Mouse (Mus musculus) megakaryocyte progenitor cell, adult 5-6 weeks (primary cell): ENCODE results near the gene Osbpl11. TPM values are rescaled to one million over a fixed set of nuclear protein-coding genes. Genes with fewer than 3 reads are reported as not detected.
A peak's percentile ranks its signal among the peaks of the same experiment; 100 is the strongest.
"Not testable (repeated sequence)": the region's sequence is repeated elsewhere in the genome, so short reads cannot be mapped to it uniquely, and the experiment has no call there.

Experiments
- ATAC-seq: replicated peaks from 2 replicates; pipeline ENCODE4 v1.8.0; 2016; ENCODE audit warnings: mild to moderate bottlenecking, moderate TSS enrichment, inconsistent platforms; ENCODE audit not compliant: poor library complexity
- total RNA-seq, 2 experiments: library from RNA; stranded (forward) in 1 of 2; stranded (reverse) in 1 of 2; fragments of 157-497, 149-512 nt in 1 of 2; fragments of 200-1000 nt in 1 of 2; gene quantifications; 2 replicates each; pipeline versions ENCODE4 v1.2.3 to v1.2.4; 2015 to 2017

Osbpl11 gene
- total RNA-seq, 2 experiments from 2014 or later: 8.7 to 17.2 TPM

DNA sequence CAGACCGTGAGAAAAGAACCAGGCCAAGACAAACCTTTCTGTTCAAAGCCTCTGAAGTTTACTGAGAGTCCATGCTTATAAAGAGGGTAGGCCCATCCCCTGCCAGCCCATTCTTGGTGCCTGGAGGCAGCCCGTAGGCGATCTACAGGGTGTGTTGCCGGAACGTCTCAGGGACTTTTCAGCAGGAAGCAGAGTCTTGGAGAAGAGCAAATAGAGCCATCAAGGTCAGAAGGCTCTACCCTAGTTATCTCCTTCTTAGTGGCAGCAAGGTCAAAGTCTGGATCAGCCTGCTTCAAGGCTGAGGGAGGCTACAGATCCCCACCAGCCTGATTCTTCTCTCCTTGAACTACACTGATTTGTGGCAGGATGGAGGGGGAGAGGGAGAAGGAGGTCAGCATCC lies 8.0 kb upstream of the Osbpl11 start:
- not testable (repeated sequence) for ATAC-seq

DNA sequence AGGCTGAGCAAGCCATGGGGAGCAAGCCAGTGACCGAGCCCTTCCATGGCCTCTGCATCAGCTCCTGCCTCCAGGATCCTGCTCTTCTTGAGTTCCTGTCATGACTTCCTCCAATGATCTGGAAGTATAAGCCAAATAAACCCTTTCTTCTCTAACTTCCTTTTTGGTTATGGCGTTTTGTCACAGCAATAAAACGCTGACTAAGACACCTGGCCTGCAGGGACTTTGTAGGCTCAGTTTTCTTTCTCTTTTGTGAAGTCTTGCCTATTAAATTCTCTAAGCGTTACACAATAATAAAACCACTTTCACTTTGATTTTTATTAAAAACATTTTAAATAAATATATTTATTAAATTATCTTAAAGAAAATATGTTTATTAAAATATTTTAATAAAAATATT lies 7.1 kb upstream of the Osbpl11 start:
- no peak for ATAC-seq

DNA sequence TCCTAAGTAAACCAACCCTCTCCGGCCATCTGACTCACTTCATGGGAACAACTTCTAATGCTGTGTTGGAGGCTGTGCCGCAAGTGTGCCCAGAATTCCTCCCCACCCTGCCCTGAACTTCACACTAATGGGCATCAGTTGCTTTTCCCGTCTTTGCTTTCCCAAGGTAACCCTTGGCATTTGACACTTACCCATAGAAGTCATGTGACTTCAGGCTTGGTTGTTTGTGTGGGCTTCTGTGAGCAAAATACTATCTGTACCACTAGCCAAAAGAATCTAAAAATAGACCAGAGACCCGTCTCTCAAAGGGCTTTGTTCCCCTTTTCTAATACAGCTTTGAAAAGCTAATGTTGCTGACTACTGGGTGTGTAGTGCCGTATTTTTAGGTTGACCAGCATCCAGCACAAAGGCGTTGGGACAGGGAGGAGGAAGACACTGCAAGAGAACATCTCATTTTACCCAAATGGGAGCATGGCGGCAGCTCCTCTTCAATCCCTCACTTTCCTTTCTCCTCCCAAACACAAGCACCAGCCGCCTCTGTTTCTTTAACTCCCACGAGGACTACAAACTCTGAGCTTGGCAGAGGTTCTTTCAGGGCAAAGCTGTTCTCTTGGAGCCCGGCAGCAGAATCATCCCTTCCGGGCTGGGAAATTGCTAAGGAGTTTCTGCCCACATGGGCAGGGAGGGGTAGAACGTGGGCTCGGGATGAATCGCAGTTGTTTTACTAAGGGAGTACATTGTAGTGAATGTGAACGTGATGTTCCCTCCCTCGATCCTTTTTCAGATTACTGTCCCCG lies 6.4 kb upstream of the Osbpl11 start:
- ATAC-seq: peak; percentile 57

DNA sequence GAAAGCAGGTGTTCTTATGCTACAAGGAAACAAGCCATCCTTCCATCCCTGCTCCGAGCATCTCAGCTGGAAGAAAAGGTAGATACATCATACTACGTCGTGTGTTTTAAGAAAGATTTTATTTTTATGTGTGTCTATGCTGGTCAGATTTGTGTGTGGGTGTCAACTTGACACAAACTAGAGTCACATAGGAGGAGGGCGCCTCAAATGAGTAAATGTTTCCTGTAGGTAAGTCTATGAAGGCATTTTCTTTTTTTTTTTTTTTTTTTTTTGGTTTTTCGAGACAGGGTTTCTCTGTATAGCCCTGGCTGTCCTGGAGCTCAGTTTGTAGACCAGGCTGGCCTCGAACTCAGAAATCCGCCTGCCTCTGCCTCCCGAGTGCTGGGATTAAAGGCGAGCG lies 5.6 kb upstream of the Osbpl11 start:
- ATAC-seq: not testable (repeated sequence)

DNA sequence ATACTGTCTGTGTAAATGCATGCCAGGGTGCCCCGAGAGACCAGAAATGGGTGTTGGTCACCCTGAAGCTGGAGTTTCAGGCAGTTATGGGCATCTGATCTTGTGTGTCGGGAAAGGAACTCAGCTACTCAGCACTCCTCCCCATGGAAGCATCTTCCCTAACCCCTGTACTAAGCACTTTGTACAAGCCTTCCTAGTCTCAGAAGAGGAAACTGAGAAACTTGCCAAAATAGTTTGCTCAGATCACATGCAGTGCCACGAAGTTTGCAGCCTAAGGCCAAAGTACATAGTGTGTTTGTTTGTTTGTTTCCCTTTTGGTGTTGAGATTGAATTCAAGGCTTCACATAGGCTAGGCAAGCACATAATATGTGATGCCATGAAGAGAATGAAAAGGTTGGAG lies 5.0 kb upstream of the Osbpl11 start:
- no peak for ATAC-seq

DNA sequence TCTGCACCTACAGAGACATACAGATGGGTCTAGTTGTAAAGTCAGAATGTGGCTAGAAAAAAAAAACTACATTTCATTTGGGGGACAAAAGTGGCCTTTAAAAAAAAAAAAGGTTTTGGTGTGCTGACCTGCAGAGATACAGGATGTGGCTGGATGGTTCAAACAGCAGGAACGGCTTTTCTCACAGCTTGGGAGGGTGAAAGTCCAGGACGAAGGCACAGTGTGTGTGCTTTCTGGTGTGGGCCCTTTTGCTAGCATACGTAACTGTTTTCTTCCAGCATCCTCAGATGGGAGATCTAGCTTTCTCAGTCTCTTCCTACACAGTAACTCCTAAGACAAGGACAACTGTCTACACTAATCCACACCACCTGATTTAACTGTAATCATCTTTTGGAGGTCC lies 4.1 kb upstream of the Osbpl11 start:
- no peak for ATAC-seq

DNA sequence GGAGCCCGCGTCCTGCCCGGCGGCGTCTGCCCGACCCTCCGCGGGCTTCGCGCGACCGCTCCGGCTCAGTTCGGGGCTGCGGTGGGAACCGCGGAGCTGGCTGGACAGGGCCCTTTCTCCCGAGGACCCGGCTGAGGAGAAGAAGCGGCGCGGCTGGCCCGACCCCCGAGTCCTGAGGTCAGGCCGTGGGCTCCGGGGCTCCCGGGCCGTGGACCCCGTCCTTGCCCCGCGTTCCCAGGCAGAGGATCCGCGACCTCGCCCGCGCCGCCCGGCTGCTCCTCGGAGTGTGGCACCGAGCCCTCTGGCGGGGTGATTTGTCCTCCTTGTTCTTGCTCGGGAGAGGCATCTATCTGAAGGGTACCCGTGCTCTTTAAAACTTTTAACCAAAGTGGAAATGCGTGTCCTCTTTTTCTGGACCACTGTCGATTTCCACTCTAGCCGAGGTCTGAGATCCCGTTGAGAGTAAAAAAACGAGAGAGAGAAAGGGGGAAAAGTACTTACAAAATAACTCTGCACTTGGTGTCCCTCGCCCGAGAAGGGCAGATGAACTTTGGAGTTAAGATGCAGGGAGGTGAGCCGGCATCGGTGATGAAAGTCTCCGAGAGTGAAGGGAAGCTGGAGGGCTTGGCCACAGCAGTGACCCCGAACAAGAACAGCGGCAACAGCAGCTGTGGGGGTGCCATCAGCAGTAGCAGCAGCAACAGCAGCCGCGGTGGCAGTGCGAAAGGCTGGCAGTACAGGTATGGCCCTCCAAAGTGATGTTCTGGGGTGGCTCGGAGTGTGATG lies 583 bp downstream of the Osbpl11 start:
- peak; percentile 48 for ATAC-seq

DNA sequence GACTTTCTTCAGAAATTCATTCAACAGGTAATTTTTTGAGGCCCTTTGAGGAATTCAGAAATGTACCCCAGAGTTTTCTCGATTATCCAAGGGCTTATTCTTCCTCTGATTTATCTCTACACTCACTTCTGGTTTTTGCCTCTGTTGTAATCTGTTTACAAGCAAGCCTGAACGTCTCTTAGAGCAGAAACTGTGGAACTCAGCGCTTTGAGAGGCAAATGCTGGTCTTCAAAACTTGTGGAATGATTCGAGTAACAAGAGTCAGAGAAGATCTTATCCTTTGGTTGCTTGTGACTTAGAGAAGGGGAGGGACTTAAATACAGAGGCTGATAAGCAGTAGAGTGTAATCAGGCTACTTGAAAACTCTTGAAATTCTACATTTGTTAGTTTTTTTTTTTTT lies 1.3 kb downstream of the Osbpl11 start:
- no peak for ATAC-seq

DNA sequence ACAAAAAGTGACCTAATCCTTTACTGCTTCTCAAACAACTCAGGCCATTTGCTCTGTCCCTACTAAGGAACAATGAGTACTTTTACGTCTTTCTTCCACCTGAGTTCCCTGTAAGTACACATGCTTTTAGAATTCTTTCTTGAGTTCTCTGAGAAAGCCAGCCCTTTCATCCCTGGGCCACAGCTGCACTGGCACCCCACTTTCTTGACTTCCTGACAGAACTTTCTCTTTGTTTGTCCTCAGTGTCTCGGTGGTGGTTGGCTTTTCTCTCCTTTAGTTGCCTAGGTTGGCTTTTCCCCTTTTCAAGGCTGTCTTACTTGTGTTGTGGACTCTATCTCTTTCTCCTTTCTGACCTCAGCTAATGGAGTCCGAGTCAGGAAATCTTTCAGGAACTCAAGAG lies 3.2 kb downstream of the Osbpl11 start:
- ATAC-seq: no peak

DNA sequence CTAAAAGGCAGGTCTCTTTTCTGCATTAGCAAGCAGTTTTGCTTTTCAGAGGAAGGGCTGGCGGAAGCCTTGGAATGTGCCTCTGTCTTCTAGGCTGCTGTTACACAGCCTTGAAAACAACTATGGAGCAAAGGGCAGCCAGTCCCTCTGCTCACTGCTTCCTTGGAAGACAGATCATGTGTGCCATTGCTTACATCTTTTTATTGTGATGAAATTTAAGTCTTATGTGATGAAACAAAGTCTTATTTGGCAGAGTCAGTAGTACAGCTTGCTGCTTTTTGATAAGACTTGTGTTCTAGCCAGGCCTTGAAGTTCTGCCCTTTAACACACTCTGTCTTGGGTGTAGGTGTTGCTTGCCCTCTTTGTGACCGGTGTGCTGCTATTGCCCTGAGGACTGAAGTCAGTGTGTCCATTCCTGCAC lies 6.8 kb downstream of the Osbpl11 start:
- no peak for ATAC-seq

DNA sequence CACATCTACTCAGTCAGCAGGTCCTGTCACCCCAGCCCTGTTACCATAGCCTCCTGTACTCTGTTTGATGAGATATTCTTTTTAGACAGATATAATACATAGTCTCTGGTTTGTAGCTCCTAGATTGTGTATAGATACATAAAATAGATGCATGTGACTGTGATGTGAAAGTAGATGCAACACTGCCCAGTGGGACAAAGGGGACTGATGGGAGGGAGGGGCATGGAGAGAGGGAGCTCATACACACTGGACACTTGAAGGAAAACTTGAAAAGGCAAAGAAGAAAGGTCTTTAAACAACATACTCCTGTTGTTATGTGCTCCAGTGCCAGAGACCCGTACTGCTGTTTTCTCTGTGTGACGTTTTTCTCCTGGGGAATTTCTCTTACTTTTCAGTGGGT lies 7.4 kb downstream of the Osbpl11 start:
- ATAC-seq: no peak

DNA sequence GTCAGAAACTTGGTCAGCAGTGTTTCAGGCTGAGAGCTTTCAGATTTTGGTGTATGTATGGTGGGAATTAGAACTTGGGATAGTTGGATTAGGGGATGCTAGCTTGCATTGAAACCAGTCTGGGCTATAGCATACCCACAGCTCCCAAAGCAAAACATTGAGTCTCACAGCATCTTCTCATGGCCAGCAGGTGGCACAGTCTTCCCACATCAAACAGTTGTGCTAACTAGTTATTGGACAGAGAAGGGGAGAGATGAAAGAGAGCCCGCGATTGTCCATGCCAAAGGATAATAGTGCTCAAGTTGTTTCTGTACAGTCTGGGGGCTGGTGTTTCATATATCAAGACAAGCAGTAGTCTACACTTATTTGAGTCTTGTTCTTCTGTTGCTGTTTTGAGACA lies 8.8 kb downstream of the Osbpl11 start:
- peak; percentile 91 for ATAC-seq

DNA sequence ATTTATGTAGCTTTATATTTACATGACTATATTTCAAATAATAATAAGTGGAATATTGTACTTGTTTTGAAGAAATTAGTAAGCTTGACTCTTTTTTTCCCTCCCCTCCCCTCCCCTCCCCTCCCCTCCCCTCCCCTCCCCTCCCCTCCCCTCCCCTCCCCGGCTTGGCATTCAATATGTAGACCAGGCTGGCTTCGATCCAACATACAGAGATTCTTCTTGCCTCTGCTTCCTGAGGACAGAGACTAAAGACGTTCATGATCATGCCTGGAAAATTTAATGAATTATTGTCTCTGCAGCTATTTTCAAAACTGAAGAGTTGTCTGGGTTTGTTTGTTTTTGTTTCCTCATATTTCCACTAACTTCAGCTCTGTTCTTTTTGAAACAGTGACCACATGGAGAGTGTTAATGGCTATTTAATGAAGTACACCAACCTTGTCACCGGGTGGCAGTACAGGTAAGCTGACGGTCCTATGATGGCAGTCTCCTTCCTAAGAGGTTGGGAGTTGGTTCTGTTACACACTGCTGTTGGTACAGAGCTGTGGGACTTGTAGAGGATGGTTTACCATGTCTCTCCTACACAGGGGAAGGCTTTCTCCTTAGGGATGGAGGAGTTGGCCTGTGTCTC lies 10.9 kb downstream of the Osbpl11 start:
- ATAC-seq: peak; percentile 85

DNA sequence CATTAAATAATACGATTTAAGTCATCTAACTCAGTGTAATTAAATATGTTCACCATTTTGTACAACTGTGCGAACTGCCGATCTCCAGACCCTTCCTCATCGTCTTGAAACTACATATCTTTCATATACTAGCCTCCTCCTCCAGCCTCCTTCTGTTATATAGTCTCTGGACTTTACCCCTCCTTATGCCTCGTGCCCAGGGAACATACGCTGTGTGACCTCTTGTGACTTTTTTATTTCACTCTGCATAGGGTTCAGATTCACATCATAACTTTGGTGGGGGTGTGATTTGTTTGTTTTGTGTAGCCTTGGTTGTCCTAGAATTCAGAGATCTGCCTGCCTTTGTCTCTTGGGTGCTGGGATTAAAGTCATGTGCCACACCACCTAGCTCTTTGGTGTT lies 11.7 kb downstream of the Osbpl11 start:
- ATAC-seq: no peak

DNA sequence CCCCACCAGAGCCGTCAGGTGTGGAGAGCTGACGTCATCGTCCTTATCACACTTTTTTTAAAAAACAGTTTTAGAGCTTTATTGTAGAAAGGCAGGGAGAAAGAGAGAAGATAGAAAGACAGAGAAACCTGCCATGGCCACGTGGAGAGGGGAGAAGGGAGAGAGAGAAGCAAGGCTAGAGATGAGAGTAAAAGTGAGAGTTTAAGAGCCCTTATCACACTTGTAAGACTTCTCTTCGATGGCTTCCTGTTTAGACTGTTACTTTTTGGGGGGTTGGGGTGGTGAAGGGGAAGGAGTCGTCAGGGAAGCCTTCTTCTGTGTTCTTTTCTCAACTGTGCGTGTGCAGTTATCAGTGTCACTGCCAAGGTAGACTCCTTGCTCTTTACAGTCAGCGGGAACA lies 15.7 kb downstream of the Osbpl11 start:
- no peak for ATAC-seq

DNA sequence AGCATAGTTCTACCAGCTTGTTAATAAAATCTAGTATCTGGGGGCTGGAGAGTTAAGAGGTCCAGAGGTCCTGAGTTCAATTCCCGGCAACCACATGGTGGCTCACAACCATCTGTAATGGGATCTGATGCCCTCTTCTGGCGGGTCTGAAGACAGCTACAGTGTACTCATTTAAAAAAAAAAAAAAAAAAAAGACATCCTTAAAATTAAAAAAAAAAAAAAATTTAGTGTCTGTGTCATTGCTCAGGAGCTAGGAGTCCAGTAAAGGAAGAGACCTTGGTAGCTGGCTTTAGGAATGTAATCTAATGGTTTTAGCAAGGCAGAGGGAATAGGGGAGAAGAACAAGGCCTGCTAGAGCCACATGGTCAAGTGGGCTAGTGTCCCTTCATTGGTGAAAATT lies 25.9 kb downstream of the Osbpl11 start:
- no peak for ATAC-seq

DNA sequence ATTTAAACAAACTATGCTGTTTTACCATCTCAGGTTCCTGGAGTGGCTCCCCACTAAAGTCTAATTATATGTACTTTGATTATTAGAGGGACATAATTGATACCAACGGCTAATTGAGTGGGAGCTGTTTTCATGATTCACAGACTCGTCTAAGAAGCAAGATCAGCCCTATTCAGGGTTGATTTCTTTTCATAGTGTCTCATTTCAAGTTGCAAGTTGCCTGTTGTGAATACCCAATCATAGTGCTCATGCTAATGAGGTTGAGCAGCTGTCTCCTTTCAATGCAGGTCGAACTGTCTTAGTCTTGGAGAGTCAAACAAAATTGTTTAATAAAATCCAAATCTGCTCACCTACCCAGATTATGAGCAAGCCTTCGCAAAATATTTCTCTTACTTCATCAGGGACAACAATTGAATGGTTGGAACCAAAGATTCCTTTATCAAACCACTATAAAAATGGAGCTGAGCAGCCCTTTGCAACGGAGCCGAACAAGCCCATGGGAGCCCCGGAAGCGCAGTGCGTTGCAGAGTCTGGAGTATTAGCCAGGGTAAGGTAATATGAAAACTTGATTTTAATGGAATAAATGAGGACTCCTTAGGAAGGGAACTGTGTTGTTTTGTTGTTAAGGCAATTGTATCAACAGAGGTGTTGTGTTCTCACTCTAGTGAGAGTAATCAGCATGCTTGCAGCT lies 31.6 kb downstream of the Osbpl11 start:
- ATAC-seq: no peak

DNA sequence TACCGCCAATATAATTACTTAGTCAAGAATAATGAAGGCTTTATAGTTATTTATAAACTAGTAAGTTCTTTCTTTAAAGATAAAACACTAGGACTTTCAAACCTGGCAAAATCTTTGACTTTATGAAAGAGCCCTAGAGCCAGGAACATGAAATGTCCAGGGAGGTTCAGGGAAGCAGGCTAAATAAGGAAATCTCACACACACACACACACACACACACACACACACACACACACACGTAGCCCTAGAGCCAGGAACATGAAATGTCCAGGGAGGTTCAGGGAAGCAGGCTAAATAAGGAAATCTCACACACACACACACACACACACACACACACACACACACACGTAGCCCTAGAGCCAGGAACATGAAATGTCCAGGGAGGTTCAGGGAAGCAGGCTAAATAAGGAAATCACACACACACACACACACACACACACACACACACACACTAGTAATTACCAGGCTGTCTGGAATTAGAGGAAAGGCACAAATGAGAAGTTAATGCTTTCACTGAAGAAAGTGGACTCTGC lies 32.7 kb downstream of the Osbpl11 start:
- ATAC-seq: not testable (repeated sequence)

DNA sequence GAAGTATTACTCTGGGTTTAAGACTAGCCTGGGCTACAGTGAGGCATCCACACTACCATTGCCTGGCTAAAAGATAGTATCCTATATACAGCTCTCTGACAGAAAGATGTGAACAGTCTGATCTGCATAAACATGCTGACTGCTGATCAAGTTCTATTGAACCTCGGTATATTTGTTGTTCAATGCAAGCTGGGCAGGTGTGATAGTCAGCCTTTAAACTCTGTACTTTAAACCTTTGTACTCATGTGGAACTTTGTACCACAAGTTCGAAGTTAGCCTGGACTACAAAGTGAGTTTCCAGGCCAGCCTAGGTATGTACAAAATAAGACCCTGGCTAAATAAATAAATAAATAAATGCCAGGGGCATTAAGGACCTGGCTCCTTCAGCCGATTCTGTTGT lies 37.6 kb downstream of the Osbpl11 start:
- no peak for ATAC-seq

DNA sequence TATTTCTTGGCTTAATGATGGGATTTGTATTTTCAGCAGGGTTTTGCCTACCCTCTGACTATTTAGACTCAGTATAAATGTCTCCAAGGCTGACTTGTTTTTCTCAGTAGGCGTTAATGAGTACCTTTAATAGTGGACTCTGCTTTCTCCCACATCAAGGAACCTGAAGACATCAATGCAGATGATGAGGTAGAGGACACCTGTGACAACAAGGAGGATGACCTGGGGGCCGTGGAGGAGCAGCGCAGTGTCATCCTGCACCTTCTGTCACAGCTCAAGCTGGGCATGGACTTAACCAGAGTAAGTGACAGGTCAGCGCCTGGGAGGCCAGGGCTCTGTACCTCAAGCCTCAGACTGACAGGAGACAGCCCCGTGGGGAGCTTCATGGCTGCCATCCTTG lies 39.5 kb downstream of the Osbpl11 start:
- no peak for ATAC-seq

DNA sequence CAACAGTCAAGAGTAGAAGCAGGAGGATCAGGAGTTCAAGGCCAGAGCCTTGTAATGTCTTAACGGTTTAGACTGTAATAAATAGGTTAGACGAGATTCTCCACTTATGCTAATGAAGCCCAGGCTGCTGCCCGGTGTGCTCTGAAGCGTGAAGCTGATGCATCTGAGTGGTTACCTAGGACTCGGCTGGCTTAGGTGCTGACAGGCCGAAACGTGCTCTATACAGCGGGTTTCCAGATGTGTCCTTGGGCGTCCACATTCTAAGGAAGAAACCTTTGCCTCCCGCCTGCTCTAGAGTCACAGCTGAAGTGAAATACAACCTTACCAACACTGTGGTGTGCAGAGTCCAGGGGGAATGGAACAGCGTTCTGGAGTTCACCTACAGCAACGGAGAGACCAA lies 49.3 kb downstream of the Osbpl11 start:
- no peak for ATAC-seq
